Mouse (Mus musculus) liver, embryonic 14.5 days (tissue): ENCODE measurements at regions not wholly inside any gene's neighbourhood (a gene's known extent, or its start where the extent isn't known, plus 50 kb on each side); places are given as distances from the start of the nearest gene placed in this dataset.

ENCODE experiments used
- CTCF ChIP-seq: IDR thresholded peaks from 2 replicates; pipeline ENCODE4 v1.5.1; 2016; ENCODE audit warnings: antibody characterized with exemption, low read depth, control low read depth
- EP300 ChIP-seq: IDR thresholded peaks from 2 replicates; pipeline ENCODE4 v1.6.1; 2016; ENCODE audit warnings: antibody characterized with exemption, low read depth

- TF ChIP-seq EP300 (no peak), CTCF (no peak)
These were observed 95.5 kb upstream of the 4933412E24Rik start for GRCm38 (mm10) chr15:60111885-60112284.
